Mouse (Mus musculus) midbrain, embryonic 11.5 days (tissue): ENCODE results near the gene Ctrb1. TPM values are rescaled to one million over a fixed set of nuclear protein-coding genes. Genes with fewer than 3 reads are reported as not detected.

Experiments used
- ATAC-seq: fragments of 200-750 bp; cut with Nextera tagmentation; 2 replicates; pipeline ENCODE4 v1.8.0; 2017; ENCODE audit warnings: moderate TSS enrichment, moderate library complexity; ENCODE audit not compliant: low FRiP score
- DNase-seq: peaks from one replicate; pipeline ENCODE4 v3.0.0; 2015; ENCODE audit warnings: low spot score; ENCODE audit errors: missing footprints
- H3K27ac ChIP-seq: fragments of 300-500 bp; sonication (generic); 2 replicates; pipeline ENCODE4 v1.5.1; 2014; ENCODE audit warnings: low read depth, low read length
- H3K27me3 ChIP-seq: fragments of 300-500 bp; sonication (generic); 2 replicates; pipeline ENCODE4 v1.6.1; 2014; ENCODE audit warnings: mild to moderate bottlenecking, low read length, moderate library complexity, mixed read lengths; ENCODE audit not compliant: control insufficient read depth, insufficient read depth
- H3K36me3 ChIP-seq: fragments of 300-500 bp; sonication (generic); 2 replicates; pipeline ENCODE4 v1.6.1; 2014; ENCODE audit warnings: mild to moderate bottlenecking, low read length, moderate library complexity, mixed read lengths; ENCODE audit not compliant: control insufficient read depth, insufficient read depth
- H3K4me1 ChIP-seq: fragments of 300-500 bp; sonication (generic); 2 replicates; pipeline ENCODE4 v1.6.1; 2014; ENCODE audit warnings: low read length; ENCODE audit not compliant: control insufficient read depth, insufficient read depth
- H3K4me2 ChIP-seq: fragments of 300-500 bp; sonication (generic); 2 replicates; pipeline ENCODE4 v1.6.1; 2014; ENCODE audit warnings: mild to moderate bottlenecking, moderate library complexity
- H3K4me3 ChIP-seq: fragments of 300-500 bp; sonication (generic); 2 replicates; pipeline ENCODE4 v1.5.1; 2014; ENCODE audit warnings: low read depth, low read length
- H3K9ac ChIP-seq: fragments of 300-500 bp; sonication (generic); 2 replicates; pipeline ENCODE4 v1.6.1; 2014; ENCODE audit warnings: low read length
- H3K9me3 ChIP-seq: fragments of 300-500 bp; sonication (generic); 2 replicates; pipeline ENCODE4 v1.6.1; 2016; ENCODE audit warnings: low read length; ENCODE audit not compliant: control insufficient read depth
- WGBS: fragments of 180-500 bp; shearing (Covaris S2); extraction: QIAGEN DNeasy Blood & Tissue Kit; methylation state at CpG from one replicate; pipeline ENCODE4 v1.1.7; 2014; 5-methylcytosine and 5-hydroxymethylcytosine counted together
- polyA plus RNA-seq: library from polyadenylated mRNA; unstranded; fragments of >200 nt; fragmentation: Nextera tagmentation; extraction: Ambion mirVana; gene quantifications from 2 replicates; pipeline ENCODE4 v1.2.1, GENCODE M21; 2014

Ctrb1 gene
- polyA plus RNA-seq, 1 experiment from 2014 or later: not detected

DNA sequence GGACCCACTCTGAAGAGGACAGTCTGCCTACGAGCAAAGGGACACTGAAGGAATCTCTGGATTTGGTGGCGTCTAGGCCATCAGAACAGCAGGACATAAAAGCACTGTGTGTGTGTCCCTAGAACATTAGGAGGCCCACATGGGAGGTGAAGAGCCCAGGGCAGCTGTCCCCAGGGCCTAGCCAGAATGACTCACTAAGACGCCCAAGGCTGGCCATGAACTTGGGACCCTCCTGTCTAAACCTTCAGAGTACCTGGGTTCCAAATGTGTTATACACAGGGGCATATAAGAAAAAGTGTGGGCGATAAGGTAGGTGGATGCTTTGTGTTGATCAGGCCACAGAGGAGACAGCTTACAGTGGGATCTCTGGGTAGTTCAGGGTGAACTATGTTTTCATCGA, 9.9 kb upstream of the Ctrb1 start:
- H3K4me2 ChIP-seq: no peak overlapping the region
- no peaks in the 10 kb centered on the region for H3K27me3 ChIP-seq
- ATAC-seq: no peak
- no peak overlapping the region for H3K4me3 ChIP-seq
- H3K36me3 ChIP-seq: no peaks in the 10 kb centered on the region
- no peak overlapping the region for H3K27ac ChIP-seq
- no peak overlapping the region for H3K9ac ChIP-seq
- H3K9me3 ChIP-seq: no peaks in the 10 kb centered on the region
- 84% methylated on average over 5 of the region's 5 CpGs for WGBS
- no peak for DNase-seq
- H3K4me1 ChIP-seq: no peaks in the 10 kb centered on the region

DNA sequence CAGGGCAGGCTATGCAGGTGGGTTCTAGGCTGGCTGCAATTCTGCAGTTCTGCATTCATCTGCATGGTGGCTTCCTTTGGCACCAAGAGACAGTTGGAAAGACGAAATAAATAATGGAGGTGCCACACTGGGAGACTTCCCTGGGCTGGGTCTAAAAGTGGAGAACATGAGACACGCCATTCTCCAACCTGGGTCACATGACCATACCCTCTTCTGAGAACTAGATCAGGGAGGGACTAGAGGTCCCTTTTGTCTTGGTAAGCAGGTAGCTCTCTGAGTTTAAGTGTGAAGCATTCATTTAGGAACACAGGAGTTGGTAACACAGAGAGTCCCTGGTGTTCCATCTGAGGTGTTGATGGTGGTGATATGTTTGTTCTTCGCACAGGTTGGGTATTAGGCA, 9.4 kb upstream of the Ctrb1 start:
- Histone ChIP-seq H3K4me2 (no peak overlapping the region), H3K9me3 (no peaks in the 10 kb centered on the region), H3K4me1 (no peaks in the 10 kb centered on the region), H3K9ac (no peak overlapping the region), H3K27me3 (no peaks in the 10 kb centered on the region), H3K27ac (no peak overlapping the region), H3K4me3 (no peak overlapping the region), H3K36me3 (no peaks in the 10 kb centered on the region)
- no peak for ATAC-seq
- no peak for DNase-seq
- 79% methylated on average over 3 of the region's 3 CpGs for WGBS

DNA sequence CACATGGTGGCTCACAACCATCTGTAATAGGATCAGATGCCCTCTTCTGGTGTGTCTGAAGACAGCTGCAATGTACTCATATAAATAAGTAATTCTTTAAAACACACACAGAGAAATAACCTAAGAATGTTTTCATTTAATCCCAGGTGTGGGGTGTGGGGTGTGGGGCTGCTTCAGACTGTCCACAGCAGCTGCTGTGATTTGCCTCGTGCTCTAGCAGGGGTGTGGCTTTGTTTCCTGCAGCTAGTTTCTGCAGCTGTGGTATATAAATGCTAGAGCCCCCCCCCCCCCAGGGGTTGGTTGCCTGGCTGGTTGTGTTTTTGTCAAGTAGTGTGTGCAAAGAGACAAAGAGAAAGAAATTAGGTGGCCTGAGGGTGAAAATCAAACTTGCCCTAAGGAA, 8.2 kb upstream of the Ctrb1 start:
- no peak for DNase-seq
- no peaks in the 10 kb centered on the region for H3K36me3 ChIP-seq
- WGBS: 43% methylated on average over 1 of the region's 1 CpGs
- H3K4me1 ChIP-seq: no peaks in the 10 kb centered on the region
- H3K4me2 ChIP-seq: no peak overlapping the region
- no peak for ATAC-seq
- no peaks in the 10 kb centered on the region for H3K9me3 ChIP-seq
- H3K9ac ChIP-seq: no peak overlapping the region
- no peak overlapping the region for H3K4me3 ChIP-seq
- no peaks in the 10 kb centered on the region for H3K27me3 ChIP-seq
- H3K27ac ChIP-seq: no peak overlapping the region

DNA sequence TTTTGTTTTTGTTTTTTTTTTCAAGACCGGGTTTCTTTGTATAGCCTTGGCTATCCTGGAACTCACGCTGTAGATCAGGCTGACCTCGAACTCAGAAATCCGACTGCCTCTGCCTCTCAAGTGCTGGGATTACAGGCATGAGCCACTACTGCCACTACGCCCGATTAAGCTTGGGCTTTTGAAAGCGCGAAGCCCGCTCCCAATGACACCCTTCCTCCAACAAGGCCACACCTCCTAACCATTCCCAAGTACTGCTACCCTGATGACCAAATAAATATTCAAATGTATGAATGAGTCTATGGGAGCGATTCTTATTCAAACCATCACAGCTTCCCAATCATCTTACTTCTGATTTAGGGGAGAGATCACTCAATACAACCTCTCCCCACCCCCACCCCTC, 6.8 kb upstream of the Ctrb1 start:
- Histone ChIP-seq H3K4me2 (no peak overlapping the region), H3K4me1 (no peaks in the 10 kb centered on the region), H3K9ac (no peak overlapping the region), H3K9me3 (no peaks in the 10 kb centered on the region), H3K36me3 (no peaks in the 10 kb centered on the region), H3K4me3 (no peak overlapping the region), H3K27ac (no peak overlapping the region), H3K27me3 (no peaks in the 10 kb centered on the region)
- DNase-seq (no peak), ATAC-seq (no peak)
- WGBS: 76% methylated on average over 10 of the region's 10 CpGs

DNA sequence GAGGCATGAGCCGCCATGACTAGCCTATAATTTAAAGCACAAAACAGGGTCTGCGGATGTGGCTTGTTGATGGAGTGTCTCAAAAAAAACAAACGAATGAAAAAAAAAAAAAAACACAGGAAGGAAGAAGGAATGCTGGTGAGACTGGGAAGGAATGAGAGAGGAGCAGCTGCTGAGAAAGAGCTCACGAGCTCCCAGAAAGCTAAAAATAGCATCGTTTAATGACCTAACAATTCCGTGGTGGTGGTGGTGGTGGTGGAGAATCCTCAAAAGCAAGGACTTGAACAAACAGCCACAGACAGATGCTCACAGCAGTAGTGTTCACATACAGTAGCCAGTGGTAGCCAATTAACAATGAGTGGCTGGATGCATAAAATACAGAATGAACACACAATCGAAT, 4.6 kb upstream of the Ctrb1 start:
- Histone ChIP-seq H3K9me3 (no peaks in the 10 kb centered on the region), H3K36me3 (no peaks in the 10 kb centered on the region), H3K9ac (no peak overlapping the region), H3K27me3 (no peaks in the 10 kb centered on the region), H3K4me2 (no peak overlapping the region), H3K27ac (no peak overlapping the region), H3K4me3 (no peak overlapping the region), H3K4me1 (no peaks in the 10 kb centered on the region)
- 85% methylated on average over 7 of the region's 7 CpGs for WGBS
- ATAC-seq: no peak
- DNase-seq: no peak

DNA sequence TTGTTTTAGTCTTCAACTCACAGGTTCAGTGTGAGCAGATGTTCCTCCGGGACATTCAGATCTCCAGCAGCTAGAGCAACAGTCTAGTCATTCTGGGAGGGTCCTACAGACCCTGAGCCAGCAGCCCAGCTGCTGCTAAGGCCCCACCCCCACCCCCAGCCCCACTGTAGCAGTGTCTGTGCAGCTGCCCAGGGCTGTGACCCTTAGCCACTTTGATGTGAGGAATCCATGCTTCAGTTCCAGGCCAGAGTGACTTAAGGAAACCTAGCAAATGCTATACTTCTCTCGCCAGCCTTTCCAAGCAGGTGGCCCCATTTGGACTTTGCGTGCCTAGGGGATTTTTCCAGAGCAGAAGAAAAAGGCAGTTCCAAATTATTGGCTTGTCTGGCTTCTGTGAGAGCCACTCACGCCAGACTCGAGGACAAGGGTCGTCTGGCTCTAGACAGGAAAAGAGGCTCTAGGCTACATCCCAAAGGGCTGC, 2.5 kb upstream of the Ctrb1 start:
- WGBS: 70% methylated on average over 6 of the region's 6 CpGs
- H3K9ac ChIP-seq: no peak overlapping the region
- H3K27ac ChIP-seq: no peak overlapping the region
- no peaks in the 10 kb centered on the region for H3K27me3 ChIP-seq
- no peaks in the 10 kb centered on the region for H3K4me1 ChIP-seq
- H3K36me3 ChIP-seq: no peaks in the 10 kb centered on the region
- ATAC-seq: no peak
- no peak for DNase-seq
- H3K4me3 ChIP-seq: no peak overlapping the region
- no peaks in the 10 kb centered on the region for H3K9me3 ChIP-seq
- H3K4me2 ChIP-seq: no peak overlapping the region

DNA sequence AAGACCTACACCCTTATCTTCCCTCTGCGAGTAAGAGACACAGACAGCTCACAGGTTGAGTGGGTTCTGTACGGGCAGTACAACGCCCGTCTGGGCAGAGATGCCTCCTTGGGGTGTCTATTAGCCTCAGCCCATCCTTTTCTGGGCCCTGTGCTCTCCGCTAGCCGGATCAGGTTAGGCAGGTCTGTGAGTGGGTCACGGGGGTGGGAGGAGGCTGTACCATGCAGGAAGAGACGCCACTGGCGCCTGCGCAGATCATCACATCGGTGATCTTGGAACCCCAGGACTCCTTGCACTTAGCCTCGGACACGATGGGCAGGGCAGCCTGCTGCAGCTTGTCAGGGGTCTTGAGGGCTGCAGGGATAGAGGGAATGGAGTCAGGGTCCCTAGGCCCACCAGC, 3.9 kb downstream of the Ctrb1 start:
- Histone ChIP-seq H3K27ac (no peak overlapping the region), H3K4me1 (no peaks in the 10 kb centered on the region), H3K4me3 (no peak overlapping the region), H3K9ac (no peak overlapping the region), H3K27me3 (no peaks in the 10 kb centered on the region), H3K9me3 (no peaks in the 10 kb centered on the region), H3K36me3 (no peaks in the 10 kb centered on the region), H3K4me2 (no peak overlapping the region)
- WGBS: 83% methylated on average over 13 of the region's 13 CpGs
- ATAC-seq: no peak
- no peak for DNase-seq

DNA sequence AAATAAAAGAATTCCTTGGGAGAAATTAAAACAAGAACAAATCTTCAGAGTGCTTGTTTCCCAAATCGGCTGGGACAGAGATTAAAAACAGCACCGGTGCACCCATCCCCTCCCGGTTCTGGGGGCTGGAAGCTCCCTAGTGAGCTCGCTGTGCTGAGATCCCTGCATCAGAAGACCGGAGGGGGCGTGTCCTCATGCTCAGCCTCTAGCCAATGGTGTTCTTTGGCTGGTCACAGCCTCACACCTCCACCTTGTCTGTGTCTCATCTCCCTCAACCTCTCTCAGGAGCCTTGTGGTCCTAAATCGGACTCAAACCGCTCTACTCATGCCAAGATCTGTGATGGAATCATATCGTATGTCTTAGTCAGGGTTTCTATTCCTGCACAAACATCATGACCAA, 8.3 kb downstream of the Ctrb1 start:
- WGBS: 32% methylated on average over 9 of the region's 9 CpGs

DNA sequence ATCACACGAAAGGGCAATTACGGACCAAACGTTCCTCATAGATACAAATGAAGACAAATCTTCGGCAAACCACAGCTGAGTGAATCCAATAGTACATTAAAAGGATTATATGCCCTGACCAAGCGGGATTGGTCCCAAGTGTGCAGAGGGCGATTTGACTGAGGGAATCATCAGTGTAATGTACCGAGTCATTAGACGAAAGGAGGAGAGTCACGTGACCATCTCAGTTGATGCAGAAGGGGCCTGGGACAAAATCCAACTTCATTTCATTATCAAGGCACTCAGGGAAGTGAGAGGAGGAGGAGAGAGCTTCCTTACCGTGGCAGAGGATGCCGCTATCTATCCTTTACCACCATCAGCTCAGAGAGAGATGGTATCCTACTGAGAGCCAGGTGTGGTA, 9.7 kb downstream of the Ctrb1 start:
- DNase-seq (no peak), ATAC-seq (no peak)
- H3K9me3 ChIP-seq: no peaks in the 10 kb centered on the region
- H3K36me3 ChIP-seq: no peaks in the 10 kb centered on the region
- WGBS: 77% methylated on average over 11 of the region's 11 CpGs
- no peaks in the 10 kb centered on the region for H3K4me1 ChIP-seq
- no peak overlapping the region for H3K9ac ChIP-seq
- H3K27me3 ChIP-seq: no peaks in the 10 kb centered on the region
- no peak overlapping the region for H3K27ac ChIP-seq
- no peak overlapping the region for H3K4me3 ChIP-seq
- no peak overlapping the region for H3K4me2 ChIP-seq

More for the DNA sequence above, 8.3 kb downstream of the Ctrb1 start:
- DNase-seq (no peak), ATAC-seq (no peak)
- Histone ChIP-seq H3K4me3 (no peak overlapping the region), H3K9me3 (no peaks in the 10 kb centered on the region), H3K4me1 (no peaks in the 10 kb centered on the region), H3K4me2 (no peak overlapping the region), H3K36me3 (no peaks in the 10 kb centered on the region), H3K27me3 (no peaks in the 10 kb centered on the region), H3K9ac (no peak overlapping the region), H3K27ac (no peak overlapping the region)
